Mouse (Mus musculus) megakaryocyte-erythroid progenitor cell, adult 5 weeks (primary cell): Measurements from ENCODE around the gene Kctd20. TPM values are rescaled to one million over a fixed set of nuclear protein-coding genes. Genes with fewer than 3 reads are reported as not detected.

Experiments used
- polyA plus RNA-seq: library from polyadenylated mRNA; stranded (reverse); fragments of >175 nt; gene quantifications from 2 replicates; pipeline ENCODE4 v1.2.3, GENCODE M21; 2012

Gene Kctd20
- 157 and 232 TPM in 2 replicates for polyA plus RNA-seq

DNA sequence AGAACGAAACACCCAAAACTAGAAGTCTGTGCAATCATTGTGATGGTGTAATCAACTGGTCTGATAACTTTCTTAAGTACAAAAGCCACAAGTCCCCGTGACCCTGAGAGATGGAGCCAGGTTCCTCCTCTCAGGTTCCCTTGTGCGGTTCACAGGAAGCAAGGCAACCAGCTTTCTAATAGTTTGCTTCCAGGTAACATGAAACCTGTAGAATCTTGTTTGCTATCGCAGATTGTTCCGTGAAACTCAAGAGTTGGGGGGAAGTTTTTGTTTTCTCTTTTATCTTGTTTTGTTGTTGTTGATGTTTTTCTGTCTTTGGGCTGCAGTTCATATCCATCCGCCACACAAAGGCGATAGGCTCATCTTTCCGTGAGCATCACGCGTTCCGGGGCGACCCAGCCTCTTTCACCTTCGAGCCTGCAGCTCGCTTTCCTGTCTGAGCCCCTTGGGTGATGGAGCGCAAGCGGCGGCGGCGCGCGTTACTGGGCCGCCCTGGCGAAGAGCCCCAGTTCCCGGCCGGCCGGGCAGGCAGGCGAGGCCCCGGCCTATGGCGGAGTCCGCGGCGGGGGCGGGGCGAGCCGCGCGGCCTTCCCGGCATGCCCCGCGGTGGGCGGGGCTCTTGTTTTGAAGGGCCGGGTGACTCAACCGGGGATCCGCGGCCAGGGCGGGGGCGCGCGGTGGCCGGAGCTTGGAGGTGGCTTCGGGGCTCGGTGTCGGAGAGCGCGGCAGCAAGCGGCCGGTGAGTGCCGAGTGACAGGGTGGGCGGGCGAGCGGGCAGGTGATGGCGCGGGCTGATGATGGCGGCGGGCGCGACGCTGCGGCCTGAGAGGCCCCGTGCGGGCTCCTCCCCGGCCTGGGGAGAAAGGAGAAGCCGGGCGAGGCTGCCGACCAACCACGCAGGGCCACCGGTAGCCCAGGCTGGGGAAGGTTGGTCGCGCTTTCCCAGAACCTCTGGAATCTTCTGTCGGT, at the start of gene Kctd20:
Gene Kctd20 (plus strand): TSS at position 120 of the 969 bp plus-strand sequence.

DNA sequence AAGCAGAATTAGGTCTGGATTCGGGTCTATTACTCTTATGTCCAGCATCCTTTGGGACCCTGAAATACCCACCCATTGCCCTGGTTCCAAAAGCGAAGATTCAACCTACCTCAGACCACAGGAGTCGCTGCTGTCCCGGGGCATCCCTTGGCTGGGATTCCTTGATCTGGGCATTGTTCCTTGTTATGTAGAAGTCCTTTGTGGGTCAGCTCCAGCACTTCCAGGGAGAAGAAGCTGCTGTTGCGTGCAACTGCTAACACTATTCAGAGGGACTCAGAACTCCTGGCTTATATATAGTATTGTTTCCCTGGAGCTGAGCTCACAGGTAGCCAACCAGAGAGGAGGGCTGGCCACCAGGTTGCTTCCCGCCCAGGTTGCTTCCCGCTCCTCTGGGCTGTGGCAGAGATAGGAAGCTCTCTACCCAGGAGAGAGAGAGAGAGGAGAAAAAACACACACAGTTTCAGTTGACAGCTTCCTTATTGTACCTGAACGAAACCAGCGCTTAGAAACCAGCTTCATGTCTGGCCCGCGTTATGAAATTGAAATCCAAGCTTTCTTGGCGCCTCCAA, 36.6 kb upstream of the Kctd20 start, which contains the start of gene 4930539E08Rik:
Gene 4930539E08Rik (minus strand): TSS at position 265 of the 569 bp plus-strand sequence.

GRCm38 (mm10) chr17:28943740-28944139, 8.0 kb upstream of the Kctd20 start, which contains the start of gene Pxt1:
Pxt1 (minus strand) TSS chr17:28943840.

GRCm38 (mm10) chr17:29007641-29008325, 56.0 kb downstream of the Kctd20 start, which contains the start of gene Stk38:
Stk38 (minus strand) TSS chr17:29007995.

Other genes with a start within 250 kb of the Kctd20 start
- gene AC170998.1, start 225.9 kb upstream of the Kctd20 start, polyA plus RNA-seq, result 0.28 TPM in 1 of 2 replicates, not detected in the other
- 3.4 and 3.7 TPM in 2 replicates for gene Mapk13, start 182.7 kb upstream of the Kctd20 start, polyA plus RNA-seq
- 44.8 and 52.3 TPM in 2 replicates for gene Brpf3, start 150.9 kb upstream of the Kctd20 start, polyA plus RNA-seq
- gene Pnpla1, start 93.5 kb upstream of the Kctd20 start, polyA plus RNA-seq, result 0.14 and 0.30 TPM in 2 replicates
- 0.82 and 1.5 TPM in 2 replicates for gene 4930539E08Rik, start 36.6 kb upstream of the Kctd20 start, polyA plus RNA-seq
- gene Pxt1, start 8.1 kb upstream of the Kctd20 start, polyA plus RNA-seq, result 0.37 and 1.4 TPM in 2 replicates
- gene Stk38, start 56.0 kb downstream of the Kctd20 start, polyA plus RNA-seq, result 95.7 and 104 TPM in 2 replicates
- 124 and 163 TPM in 2 replicates for gene Srsf3, start 80.7 kb downstream of the Kctd20 start, polyA plus RNA-seq
- 78.2 and 97.6 TPM in 2 replicates for gene Cdkn1a, start 139.0 kb downstream of the Kctd20 start, polyA plus RNA-seq
- 293 and 320 TPM in 2 replicates for gene Rab44, start 162.2 kb downstream of the Kctd20 start, polyA plus RNA-seq